Mouse (Mus musculus): ENCODE measurements around the gene Iqch.

The Iqch gene

DNA sequence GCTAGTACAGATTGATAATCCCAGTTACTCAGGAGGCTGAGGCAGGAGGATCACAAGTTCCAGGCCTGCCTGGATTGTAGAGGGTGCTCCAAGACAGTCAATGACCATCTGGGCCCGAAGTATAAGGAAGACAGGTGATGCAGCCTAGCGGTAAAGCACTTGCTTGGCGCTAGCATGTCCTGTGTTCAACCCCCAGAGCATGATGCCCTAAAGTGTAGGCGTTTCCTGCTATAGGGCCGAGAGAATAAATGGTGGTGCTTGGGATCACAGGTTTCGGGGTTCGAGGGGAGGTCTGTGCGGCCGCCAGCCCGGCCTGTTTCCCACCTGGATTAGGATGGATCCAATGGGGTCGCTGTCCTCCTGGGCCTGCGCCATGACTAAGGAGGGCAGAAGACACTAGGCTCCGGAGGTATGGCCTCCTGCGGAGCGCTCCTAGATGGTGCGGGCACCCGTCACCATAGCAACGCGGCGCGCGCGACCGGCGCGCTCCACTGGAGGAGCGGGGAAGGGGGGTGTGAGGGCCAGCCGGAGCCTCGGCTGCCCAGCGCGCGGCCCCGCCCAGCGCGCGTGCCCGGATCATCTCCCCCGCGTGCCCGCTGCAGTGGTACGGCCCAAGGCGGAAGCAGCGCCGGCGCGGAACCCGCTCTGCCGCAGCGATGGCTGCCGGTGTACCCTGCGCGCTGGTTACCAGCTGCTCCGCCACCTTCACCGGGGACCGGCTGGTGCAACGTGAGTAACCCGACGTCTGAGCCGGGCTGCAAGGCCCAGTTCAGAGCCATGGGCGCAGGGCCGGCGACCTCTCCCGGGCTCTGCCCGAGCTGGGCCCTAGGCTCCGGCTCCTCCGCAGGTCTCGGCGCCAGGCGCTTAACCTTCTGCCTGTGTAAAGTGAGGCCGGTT, at the start of gene Iqch, which contains the start of gene Aagab:
Gene Iqch (minus strand): TSS at position 451 of the 897 bp plus-strand sequence.
Gene Aagab (plus strand): TSS at position 618 of the 897 bp plus-strand sequence.
- peak; percentile 96 for DNase-seq (ENCODE audit: low read depth, low spot score)

DNA sequence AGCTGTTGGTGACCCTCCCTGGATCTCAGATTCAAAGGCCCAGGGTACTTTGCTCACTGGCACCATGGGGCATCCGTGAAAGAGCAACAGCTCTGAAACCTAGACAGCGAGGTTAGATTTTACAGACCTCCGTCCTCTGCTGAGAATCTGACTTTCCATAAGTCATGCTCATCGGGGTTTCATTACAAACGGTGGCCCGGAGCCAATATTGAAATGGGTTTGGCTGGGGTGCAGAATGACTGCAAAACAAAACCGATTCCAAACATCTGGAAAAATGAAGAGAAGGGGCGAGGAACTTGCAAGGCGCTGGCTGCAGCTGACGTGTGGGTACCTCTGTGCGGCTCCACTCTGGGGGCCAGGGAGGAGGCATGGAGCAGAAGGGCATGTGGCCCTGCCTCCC, 49.3 kb upstream of the Iqch start:
- DNase-seq (ENCODE audit: low read depth, low spot score): no peak

DNA sequence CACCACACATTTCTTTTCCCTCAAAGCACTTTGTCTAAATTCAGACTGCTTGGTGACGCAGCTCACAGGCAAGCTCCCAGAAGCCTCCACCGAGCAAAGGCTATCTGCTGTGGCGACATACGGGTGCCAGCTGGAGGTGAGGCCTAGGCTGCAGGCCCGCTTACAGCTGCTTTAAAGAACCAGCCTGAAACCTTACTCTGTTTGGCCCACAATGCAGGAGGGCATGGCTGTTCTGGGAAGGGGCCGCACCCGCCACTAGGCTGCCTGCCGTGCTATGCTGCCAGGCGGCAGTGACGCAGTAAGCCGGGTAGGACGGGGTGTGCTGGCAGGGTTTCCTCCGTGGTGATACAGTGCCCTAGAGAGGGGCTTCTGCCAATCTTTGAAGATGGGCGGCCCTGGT, 48.6 kb upstream of the Iqch start:
- no peak for DNase-seq (ENCODE audit: low read depth, low spot score)

DNA sequence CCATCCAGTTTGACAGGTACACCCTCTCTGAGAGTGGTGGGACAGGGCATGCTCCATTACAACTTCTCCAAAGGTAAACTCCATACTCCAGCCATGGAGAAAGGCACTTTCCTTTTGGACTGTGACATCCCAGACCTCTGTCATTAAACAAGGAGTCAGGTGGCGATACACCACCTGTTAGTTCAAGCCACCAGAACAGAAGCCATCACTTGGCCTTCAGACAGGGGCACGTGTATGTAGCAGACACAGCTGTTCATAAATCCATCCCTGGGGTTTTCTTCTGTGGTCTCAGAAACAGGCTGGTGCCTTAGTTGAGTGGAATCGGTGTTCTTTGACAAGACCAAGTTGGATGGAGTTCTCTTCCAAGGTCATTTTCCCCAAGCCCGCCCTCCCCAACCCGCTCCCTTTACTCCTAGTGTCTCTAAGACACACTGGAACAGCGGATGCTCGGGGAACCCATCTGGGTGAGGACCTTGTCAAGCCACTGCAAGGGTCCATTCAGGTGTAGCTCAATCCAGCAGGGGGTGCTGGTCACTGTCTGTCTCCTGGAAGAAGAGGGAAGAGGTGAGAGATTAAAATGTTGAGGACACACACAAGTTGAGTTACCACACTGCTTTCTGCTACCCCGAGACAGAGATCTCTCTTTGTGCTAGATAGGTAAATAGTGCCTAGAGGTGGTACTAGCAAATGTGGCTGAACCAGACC, 47.7 kb upstream of the Iqch start:
- no peak for DNase-seq (ENCODE audit: low read depth, low spot score)

DNA sequence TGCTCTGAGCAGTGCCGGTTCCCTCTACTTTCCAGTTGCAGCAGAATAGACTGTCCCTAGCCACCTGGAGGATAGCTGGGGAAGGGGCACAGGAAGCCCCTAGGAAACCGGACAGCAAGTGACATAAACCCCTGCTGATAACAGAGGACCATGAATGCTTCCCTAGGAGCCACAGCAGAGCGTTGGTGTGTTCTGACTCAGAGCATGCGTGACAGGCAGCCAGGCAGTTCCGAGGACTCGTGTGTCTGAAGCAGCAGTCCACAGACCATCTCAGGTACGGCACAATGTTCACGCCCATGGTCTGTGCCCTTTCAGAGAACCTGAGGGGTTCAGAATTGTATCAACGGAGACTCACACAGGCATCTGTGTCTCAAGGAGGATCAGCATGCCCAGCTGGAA, 46.2 kb upstream of the Iqch start:
- DNase-seq (ENCODE audit: low read depth, low spot score): no peak

DNA sequence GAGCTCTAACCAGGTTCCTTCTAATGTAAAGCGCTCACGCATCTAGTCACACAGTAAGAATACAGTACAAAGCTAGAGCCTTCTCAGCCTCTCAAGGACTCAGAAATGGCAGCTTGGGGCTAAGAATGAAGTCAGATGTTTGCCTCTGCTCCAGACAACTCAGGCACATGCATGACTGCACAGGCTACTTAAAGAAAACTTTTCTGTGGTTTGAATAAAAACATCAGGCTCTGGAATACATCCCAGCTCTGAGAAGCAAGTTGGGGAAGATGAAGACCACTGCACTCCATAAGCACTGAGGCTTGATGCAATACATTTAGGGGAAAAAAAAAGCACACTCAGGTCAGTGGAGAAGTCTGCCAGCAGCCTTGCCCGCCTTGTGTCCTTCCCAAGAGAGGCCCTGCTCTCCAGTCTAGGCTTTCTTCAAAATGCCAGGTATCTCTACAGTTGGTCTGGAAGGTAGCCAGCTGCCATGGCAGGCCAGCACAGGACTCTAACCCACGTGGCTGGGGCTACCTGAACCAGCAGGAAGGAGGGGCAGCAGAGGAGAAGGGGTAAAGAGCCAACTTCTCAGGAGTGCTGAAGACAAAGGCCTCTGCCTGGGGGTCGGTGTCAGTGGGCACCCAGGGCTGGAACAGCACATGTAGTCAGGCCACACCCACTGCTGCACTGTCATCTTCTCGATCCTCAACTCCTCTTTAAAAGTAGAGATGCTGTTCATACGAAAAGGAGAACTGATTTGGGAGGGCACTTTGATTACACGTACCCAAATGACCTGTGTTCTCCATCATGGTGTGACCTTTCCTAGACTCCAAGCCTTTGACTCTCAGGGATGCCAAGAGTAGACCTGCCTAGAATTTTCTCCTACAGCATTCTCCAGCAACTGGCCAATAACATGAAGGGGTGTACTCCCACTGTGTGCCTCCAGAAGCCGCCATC, 45.6 kb upstream of the Iqch start:
- no peak for DNase-seq (ENCODE audit: low read depth, low spot score)

DNA sequence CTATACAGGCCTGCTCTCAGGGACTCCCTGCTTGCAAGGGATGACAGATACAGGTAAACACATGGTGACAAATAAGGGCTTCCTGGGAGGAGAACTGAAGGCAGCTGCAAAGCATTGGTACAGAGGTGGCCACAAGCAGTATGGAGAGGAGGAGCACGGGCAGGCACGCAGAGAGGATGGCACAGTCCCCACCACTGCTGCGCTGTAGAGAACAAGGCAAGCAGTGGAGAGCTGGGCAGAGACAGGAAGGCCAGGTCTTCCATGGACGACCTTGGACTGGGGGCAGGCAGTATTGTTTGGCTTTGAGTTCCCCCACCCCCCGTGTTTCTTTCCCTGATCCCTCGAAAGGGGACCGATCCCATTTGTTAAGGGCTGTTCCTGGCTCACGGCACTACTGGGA, 42.8 kb upstream of the Iqch start:
- no peak for DNase-seq (ENCODE audit: low read depth, low spot score)

DNA sequence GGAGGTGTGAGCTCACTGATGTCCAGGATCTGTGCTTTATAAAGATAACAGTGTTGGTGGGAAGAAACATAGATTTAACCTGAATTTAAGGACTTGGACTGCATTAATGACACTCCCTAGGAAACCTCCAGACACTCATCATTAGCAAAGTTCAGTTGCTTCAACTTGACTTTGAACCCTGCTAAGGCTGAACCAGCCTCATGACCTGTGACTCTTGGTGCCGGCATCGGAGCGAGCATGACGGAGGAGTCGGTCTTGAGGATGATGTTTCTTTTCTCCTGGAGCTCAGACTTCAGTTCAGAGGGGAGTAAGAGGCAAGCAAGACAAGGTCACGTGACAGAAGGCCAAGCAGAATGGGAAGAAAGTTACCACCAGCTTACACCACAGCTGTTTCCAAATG, 41.7 kb upstream of the Iqch start:
- DNase-seq (ENCODE audit: low read depth, low spot score): no peak

DNA sequence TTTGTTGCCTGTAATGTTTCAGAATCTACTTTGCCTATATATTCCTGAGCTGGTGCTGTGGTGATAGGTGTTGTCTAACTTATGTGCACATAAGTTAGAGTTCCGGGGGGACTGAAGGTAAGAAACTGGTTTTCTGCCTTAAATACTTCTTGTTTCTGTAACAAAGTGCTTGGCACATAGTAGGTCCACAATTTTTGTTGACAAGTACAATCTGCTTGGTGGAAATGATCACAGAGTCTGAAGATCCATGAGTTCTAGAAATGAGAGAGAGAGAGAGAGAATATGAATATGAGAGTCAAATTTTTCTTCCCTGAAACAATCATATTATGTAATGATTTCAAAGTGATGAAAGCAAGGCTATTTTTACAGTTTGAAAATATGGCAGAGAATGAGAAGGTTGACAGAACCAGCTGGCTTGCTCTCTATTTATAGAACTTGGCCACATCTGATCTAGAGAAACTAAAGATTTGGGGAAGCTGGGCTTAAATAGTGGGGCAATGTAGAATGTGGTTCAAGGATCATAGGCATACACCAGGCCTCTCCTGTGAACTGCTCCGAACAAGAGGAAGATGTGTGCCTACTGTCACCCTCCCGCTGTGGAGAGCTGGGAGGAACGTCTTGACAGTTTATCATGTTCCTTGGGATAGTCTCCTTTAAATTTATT, 39.8 kb upstream of the Iqch start:
- DNase-seq (ENCODE audit: low read depth, low spot score): no peak

DNA sequence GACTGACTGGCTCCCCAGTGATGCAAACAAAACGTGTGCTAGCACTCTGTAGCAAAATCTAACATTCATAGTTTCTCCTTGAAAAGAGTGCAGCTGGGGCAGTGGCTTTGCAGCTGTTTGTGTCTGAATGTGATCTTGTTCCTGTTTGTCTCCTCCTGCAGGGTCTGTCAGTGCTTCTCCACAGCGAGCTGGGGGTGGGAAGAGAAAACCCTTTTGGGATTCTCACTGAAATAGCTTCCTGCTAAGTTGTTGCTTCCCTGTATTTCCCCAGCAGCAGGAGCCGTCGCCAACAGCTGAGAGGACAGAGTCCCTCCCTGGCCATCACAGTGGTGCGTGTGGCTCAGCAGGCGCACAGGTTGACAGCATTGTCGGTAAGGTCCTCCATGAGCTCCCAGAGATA, 33.8 kb upstream of the Iqch start:
- no peak for DNase-seq (ENCODE audit: low read depth, low spot score)

DNA sequence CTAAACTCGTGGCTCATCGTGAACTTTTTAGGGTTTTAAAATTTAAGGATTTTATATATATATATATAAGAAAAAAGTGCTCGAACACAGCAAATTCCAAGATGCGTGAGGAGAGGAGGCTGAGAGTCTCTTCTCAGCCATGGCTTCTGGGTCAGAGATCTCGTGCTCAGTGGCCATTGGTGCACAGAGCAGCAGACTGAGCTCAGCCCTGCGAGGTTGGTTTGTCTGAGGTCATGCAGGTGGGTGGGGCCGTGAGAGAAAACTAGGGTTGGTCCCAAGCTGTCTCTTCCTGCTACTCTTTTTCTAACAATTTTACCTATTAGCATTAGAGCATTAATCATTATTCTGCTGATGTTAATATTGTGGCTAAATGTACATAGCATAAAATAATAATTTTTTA, 31.0 kb upstream of the Iqch start:
- no peak for DNase-seq (ENCODE audit: low read depth, low spot score)

DNA sequence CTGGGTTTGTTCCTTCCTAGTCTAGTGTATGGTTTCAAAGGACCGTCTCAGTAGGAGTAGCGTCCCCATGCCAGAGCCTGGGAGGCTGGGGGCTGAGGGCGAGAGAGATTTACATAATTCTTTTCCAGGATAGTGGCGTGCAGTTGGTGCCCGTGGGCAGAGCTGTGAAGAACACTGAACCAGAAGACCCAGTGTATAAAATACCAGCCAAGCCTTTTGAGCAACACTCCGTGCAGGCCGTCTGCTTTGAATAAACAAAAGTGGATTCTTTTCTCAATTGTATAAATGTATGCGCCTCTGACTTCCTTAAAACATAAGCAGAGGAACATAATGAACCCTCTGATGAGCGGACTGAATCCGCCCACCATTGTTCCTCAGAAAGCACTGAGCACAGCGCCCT, 30.6 kb upstream of the Iqch start:
- DNase-seq (ENCODE audit: low read depth, low spot score): no peak

DNA sequence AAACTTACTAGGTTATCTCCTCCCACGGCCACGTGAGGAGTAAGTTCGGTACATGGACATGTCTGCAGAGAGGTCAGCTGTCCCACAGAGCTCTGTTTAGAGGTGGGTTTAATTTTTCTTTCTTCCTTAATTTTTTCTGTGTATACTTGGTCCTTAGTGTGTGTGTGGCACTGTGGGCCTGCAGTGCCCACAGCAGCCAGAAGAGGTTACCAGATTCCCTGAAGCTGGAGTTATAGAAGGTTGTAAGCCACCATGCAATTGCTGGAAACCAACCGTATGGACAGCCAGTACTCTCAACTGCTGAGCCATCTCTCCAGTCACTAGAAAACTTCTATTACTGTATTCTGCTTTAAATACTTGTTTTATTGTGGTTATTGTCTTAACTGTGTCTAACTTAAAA, 29.8 kb upstream of the Iqch start:
- no peak for DNase-seq (ENCODE audit: low read depth, low spot score)

DNA sequence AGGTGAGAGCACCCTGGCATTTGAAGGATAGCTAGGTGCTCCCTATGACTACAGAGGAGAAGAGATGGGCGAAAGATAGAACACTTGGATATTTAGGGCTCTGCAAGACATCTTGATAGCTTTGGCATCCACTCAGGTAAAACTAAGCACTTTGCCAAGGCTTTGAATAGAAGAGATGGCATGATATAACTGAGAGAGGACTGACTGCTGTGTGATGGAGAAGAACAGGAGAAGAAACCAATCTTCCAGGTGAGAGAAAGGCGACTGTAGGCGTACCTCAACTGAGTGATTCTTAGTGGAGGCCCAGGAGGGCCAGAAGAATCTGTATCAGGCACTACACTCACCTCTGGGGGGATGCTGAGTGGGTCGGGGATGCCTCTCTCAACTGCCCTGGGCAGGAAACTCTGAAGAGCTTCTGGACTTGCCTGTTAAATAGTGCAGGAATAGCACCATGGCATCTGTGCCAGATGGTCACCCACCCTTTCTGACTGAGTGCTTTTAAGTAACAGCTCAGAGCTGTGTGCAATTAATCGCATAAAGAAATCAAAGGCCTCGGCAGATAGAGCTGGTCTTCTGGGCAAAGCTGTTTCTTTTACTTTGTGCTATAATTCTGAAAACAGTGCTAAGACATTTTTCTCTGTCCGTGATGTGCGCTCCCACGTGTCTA, 22.9 kb upstream of the Iqch start:
- no peak for DNase-seq (ENCODE audit: low read depth, low spot score)

DNA sequence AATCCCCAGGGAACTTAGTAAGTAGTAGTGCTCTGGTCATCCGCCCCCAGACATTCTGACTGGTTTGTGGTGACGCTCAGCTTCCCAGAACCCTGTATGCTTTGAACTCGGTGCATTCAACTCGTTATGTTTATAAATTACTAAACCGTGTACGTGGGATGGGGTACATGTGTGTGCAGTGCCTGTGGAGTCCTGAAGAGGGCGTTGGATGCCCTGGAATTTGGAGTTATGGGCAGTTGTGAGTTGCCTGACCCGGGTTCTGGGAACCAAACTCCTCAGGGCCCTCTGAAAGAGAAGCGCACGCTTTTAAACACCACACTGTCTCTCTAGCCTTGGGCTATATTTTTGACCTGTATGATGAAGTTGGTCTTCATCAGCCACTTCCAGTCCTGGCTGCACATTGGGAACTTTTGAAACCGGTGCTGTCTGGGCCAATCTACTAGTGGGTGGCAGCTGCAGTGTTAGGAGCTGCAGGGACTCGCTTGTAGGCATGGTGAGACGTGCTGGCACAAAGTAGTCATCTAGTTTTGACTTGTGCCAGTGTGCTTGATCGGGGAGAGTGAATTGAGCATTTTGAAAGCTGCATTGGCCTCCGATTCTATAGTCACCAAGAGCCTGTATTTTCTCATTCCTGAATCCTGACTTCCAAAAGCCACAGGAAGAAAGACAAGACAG, 21.7 kb upstream of the Iqch start:
- DNase-seq (ENCODE audit: low read depth, low spot score): no peak

DNA sequence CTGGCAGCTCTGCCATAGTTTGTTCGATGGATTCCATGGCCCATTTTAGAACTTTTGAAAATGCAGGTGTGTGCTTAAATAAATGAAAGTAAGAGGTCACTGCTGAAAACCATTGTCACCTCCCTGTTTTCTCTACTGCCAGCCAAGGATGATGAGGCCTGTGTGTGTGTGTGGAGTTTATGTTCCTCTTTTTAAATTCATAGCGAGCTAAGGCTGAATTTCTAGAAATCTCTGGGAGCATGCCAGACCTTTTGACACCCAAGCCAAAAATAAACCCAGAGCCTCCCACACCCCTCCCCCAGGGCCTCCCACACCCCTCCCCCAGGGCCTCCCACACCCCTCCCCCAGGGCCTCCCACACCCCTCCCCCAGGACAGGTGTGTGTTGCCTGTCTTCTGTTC, 15.7 kb upstream of the Iqch start:
- DNase-seq (ENCODE audit: low read depth, low spot score): no peak

DNA sequence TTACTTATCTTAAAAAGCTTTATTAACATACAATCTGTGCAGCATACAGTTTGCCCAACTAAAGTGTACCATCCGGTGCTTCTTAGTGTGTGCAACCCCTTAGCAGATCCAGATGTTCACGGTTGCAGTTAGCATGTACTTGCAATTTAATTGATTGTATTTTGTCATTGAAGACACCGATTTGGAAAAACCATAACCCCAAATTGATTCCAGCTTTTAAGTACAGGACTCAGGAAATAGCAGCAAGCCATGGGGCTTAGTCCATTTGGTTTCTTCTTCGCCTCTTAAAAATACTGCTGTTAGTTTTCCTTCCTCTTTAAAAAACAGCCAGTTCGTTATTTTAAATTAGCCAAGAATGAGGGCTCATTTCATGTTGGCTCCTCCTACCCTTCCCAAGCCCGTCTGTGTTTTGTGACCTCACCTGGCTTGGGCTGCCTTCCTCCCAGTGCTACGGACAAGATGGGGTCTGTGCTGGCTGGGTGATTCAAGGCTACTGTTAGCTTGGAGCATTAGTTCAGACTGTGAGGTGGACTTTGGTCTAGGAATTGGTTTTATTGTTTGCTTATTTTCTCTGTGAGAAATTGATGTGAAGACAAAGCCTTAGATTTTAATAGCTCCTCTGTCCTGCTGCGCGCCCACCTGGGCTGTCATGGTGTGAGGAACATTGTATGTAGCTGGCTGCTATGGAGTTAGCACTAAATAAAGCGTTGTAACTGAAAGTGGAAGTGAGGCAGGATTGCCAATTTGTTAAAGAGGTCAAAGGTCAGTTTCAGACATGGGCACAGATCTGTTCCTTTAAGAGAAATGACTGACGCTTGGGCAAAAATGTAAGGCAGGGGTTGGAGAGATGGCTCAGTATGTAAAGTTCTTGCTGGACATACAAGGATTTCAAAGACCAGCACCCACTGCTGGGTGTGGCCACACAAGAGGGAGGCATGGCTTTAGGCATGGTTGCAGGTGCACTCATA, 12.0 kb upstream of the Iqch start:
- no peak for DNase-seq (ENCODE audit: low read depth, low spot score)

DNA sequence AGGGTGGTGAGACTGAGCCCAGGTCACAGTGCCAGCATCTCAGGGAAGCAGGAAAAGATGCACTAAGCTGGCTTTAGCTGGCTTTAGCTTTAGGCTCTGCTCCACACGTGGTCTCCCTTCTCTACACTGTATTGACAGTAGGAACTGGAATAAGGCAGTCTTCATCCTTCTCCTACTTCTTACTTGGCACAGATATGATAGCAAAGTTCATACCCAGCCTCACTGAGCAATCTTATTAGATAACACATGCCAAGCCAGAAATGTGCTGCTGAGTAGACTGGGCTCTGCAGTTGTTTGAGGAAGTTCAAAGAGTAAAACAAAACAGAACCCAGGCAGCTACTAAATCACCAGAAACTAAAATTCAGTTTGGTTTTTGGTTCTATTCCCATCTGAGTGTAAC, 11.3 kb upstream of the Iqch start:
- no peak for DNase-seq (ENCODE audit: low read depth, low spot score)
